Mouse (Mus musculus) left cerebral cortex, adult 6 months (tissue): ENCODE results near the gene 2210017I01Rik. TPM values are rescaled to one million over a fixed set of nuclear protein-coding genes. Genes with fewer than 3 reads are reported as not detected.

Source experiments
- long read RNA-seq, 2 experiments: library from polyadenylated mRNA; unstranded; transcript quantifications; one replicate each; pipeline ENCODE4 v2.0.0; 2019 to 2020
- polyA plus RNA-seq: library from polyadenylated mRNA; unstranded; fragments of <200 nt; fragmentation: Nextera tagmentation; gene quantifications from 2 replicates; pipeline ENCODE4 v1.2.3, GENCODE M21; 2021

The 2210017I01Rik gene
- not detected in 2 replicates for polyA plus RNA-seq
- long read RNA-seq, experiment 1 = 0 reads
- long read RNA-seq, experiment 2 = 0 reads

GRCm38 (mm10) chr3:92607392-92607791 is at the start of gene 2210017I01Rik:
2210017I01Rik (minus strand) TSS chr3:92607492.

GRCm38 (mm10) chr3:92656826-92657225 is 49.5 kb upstream of the 2210017I01Rik start, which contains the start of gene Lce1b:
Lce1b (minus strand) TSS chr3:92656926.

GRCm38 (mm10) chr3:92648207-92648606 is 40.9 kb upstream of the 2210017I01Rik start, which contains the start of gene Lce1a1:
Lce1a1 (minus strand) TSS chr3:92648307.

GRCm38 (mm10) chr3:92621560-92621959 is 14.3 kb upstream of the 2210017I01Rik start, which contains the start of gene Lce6a:
Lce6a (minus strand) TSS chr3:92621660.

GRCm38 (mm10) chr3:92588858-92589257 is 18.4 kb downstream of the 2210017I01Rik start, which contains the start of gene Smcp:
Smcp (minus strand) TSS chr3:92588997.

GRCm38 (mm10) chr3:92573449-92574041 is 33.7 kb downstream of the 2210017I01Rik start, which contains the start of gene Ivl:
Ivl (minus strand) TSS chr3:92573735.

Other genes with a start within 250 kb of the 2210017I01Rik start
- not detected in 2 replicates for gene Sprr2f, start 242.3 kb downstream of the 2210017I01Rik start, polyA plus RNA-seq
- gene Sprr2h, start 221.8 kb downstream of the 2210017I01Rik start, polyA plus RNA-seq = not detected in 2 replicates
- not detected in 2 replicates for gene Sprr2i, start 199.5 kb downstream of the 2210017I01Rik start, polyA plus RNA-seq
- gene Sprr2j-ps, start 189.4 kb downstream of the 2210017I01Rik start, polyA plus RNA-seq = not detected in 2 replicates
- gene Gm9774, start 178.1 kb downstream of the 2210017I01Rik start, polyA plus RNA-seq = 1.4 and 1.7 TPM in 2 replicates
- not detected in 2 replicates for gene Sprr2k, start 174.9 kb downstream of the 2210017I01Rik start, polyA plus RNA-seq
- not detected in 2 replicates for gene Sprr1b, start 168.7 kb downstream of the 2210017I01Rik start, polyA plus RNA-seq
- not detected in 2 replicates for gene Sprr3, start 148.8 kb downstream of the 2210017I01Rik start, polyA plus RNA-seq
- 0.15 TPM in 1 of 2 replicates, not detected in the other for gene Sprr1a, start 121.6 kb downstream of the 2210017I01Rik start, polyA plus RNA-seq
- not detected in 2 replicates for gene Sprr4, start 107.0 kb downstream of the 2210017I01Rik start, polyA plus RNA-seq
- gene 2310046K23Rik, start 73.0 kb downstream of the 2210017I01Rik start, polyA plus RNA-seq = not detected in 2 replicates
- gene Ivl, start 33.8 kb downstream of the 2210017I01Rik start, polyA plus RNA-seq = not detected in 2 replicates
- not detected in 2 replicates for gene Smcp, start 18.5 kb downstream of the 2210017I01Rik start, polyA plus RNA-seq
- gene Lce6a, start 14.2 kb upstream of the 2210017I01Rik start, polyA plus RNA-seq = not detected in 2 replicates
- gene Lce1a1, start 40.8 kb upstream of the 2210017I01Rik start, polyA plus RNA-seq = not detected in 2 replicates
- gene Lce1b, start 49.4 kb upstream of the 2210017I01Rik start, polyA plus RNA-seq = not detected in 2 replicates
- gene Lce1a2, start 62.8 kb upstream of the 2210017I01Rik start, polyA plus RNA-seq = not detected in 2 replicates
- not detected in 2 replicates for gene Lce1c, start 71.8 kb upstream of the 2210017I01Rik start, polyA plus RNA-seq
- gene Lce1d, start 79.7 kb upstream of the 2210017I01Rik start, polyA plus RNA-seq = not detected in 2 replicates
- not detected in 2 replicates for gene Lce1e, start 101.6 kb upstream of the 2210017I01Rik start, polyA plus RNA-seq
- gene Lce1f, start 112.9 kb upstream of the 2210017I01Rik start, polyA plus RNA-seq = not detected in 2 replicates
- gene Gm38119, start 131.6 kb upstream of the 2210017I01Rik start, polyA plus RNA-seq = not detected in 2 replicates
- gene Lce1g, start 144.8 kb upstream of the 2210017I01Rik start, polyA plus RNA-seq = not detected in 2 replicates
- gene Lce1h, start 157.6 kb upstream of the 2210017I01Rik start, polyA plus RNA-seq = not detected in 2 replicates
- not detected in 2 replicates for gene Lce1i, start 171.4 kb upstream of the 2210017I01Rik start, polyA plus RNA-seq
- not detected in 2 replicates for gene Lce1j, start 183.0 kb upstream of the 2210017I01Rik start, polyA plus RNA-seq
- not detected in 2 replicates for gene Lce1k, start 200.4 kb upstream of the 2210017I01Rik start, polyA plus RNA-seq
- not detected in 2 replicates for gene Kprp, start 219.8 kb upstream of the 2210017I01Rik start, polyA plus RNA-seq
- gene Lce1l, start 243.8 kb upstream of the 2210017I01Rik start, polyA plus RNA-seq = not detected in 2 replicates